Mouse (Mus musculus): ENCODE measurements around the gene Wt1.

DNA sequence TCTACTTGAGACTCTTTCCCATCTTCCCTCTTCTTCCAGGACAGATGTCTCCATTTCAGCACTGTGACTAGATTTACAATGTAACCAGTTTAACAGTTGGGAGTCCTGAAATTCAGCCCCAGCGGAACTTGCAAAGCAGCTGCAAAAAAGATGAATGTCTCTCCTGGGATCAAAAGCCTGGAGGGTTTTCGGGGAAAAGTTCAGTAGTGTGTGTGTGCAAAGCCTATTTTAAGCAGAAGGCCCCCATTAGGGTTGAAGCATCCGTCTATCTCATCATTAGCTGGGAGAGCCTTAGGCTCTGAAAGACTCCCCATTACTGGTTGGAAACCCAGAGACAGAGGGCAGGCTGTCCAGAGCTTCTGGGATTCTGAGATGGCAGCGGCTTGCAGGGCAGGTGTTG lies 37.2 kb upstream of the Wt1 start:
- TF ChIP-seq CTCF (IDR thresholded peaks at IDR 0.05) (no peak), EP300 (IDR thresholded peaks at IDR 0.05) (no peak)

Data from lung, postnatal 0 days (tissue).